27 mouse cellular contexts compared by ENCODE assay signal in the genomic region with DNA sequence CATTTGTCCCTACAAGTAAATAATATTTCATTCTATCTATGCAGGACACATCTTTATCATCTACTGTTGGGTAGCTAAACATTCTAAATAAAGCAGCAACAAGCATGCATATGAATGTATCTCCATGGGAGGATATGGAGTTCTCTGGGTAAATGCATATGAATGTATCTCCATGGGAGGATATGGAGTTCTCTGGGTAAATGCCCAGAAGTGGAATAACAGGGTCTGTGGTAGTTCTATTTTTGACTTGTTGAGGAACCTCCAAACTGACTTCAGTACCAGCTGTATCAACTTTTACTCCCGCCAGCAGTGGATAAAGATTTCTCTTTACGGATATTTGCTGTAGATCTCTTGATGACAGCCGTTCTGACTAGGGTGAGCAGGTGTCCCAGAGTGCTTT. TPM values are rescaled to one million over a fixed set of nuclear protein-coding genes. Genes with fewer than 3 reads are reported as not detected.
DNase-seq lines count a peak whose midpoint lies in the region; ATAC-seq and TF ChIP-seq lines count a peak whose summit lies in the region.
"Had no signal": no experiment of that assay in that cellular context is flagged by ENCODE, and none has a peak within 500 bp of the region (broad histone marks: within the 10 kb centered on the region; RNA-seq: fewer than 3 reads in every experiment).

No protein-coding gene starts in this region.

- H3K9me3 ChIP-seq in embryonic facial prominence, embryonic 14.5 days (ENCODE audit: control insufficient read depth, low read length) = peaks cover 7% of the 10 kb centered on the region
- H3K9me3 ChIP-seq in embryonic facial prominence, embryonic 10.5 days = peaks cover 7% of the 10 kb centered on the region
- peaks cover 5% of the 10 kb centered on the region; the same call in 1 of the 2 replicates for H3K9me3 ChIP-seq in limb, embryonic 14.5 days (ENCODE audit: control insufficient read depth, low read length)
- H3K9me3 ChIP-seq in limb, embryonic 10.5 days (replicated peaks) = no peaks in the 10 kb centered on the region

- TF ChIP-seq POLR2A in limb, embryonic 14.5 days (IDR thresholded peaks at IDR 0.05; ENCODE audit: borderline replicate concordance, extremely low read depth, insufficient read depth, insufficient read length) = no peak

- no peak overlapping the region for H3K27ac ChIP-seq in embryonic facial prominence, embryonic 14.5 days (replicated peaks; ENCODE audit: low read depth, low read length)
- no peak overlapping the region for H3K27ac ChIP-seq in embryonic facial prominence, embryonic 10.5 days (replicated peaks)
- no peak overlapping the region for H3K27ac ChIP-seq in limb, embryonic 14.5 days (replicated peaks; ENCODE audit: low read depth, low read length)
- no peak overlapping the region for H3K27ac ChIP-seq in limb, embryonic 10.5 days
- H3K27ac ChIP-seq: embryonic facial prominence, embryonic 12.5 days; embryonic facial prominence, embryonic 15.5 days; forebrain, embryonic 10.5 days; forebrain, embryonic 13.5 days; forebrain, embryonic 15.5 days had no signal

- 75% methylated on average over 3 of the region's 3 CpGs for WGBS in embryonic facial prominence, embryonic 14.5 days
- WGBS in embryonic facial prominence, embryonic 10.5 days = 86% methylated on average over 3 of the region's 3 CpGs
- WGBS in limb, embryonic 14.5 days = 82% methylated on average over 3 of the region's 3 CpGs
- WGBS in limb, embryonic 10.5 days = 90% methylated on average over 3 of the region's 3 CpGs

- DNase-seq in embryonic facial prominence, embryonic 14.5 days (ENCODE audit: low spot score) = peak; percentile 31
- DNase-seq in embryonic facial prominence, embryonic 10.5 days (ENCODE audit: low spot score) = no peak
- DNase-seq in frontal cortex, postnatal 10 days (ENCODE audit: low spot score in 2 of 2) = no peak
- peak; percentile 9 for DNase-seq in limb, embryonic 14.5 days (ENCODE audit: low spot score)
- DNase-seq in limb, embryonic 10.5 days (ENCODE audit: low spot score) = no peak
- DNase-seq: adrenal gland, adult 8-10 months; adrenal gland, postnatal 14 days; adrenal gland, postnatal 36 days; B cell, adult 2 months; cerebellum, adult 11 months; cerebellum, adult 18-20 months; cerebellum, adult 8-10 months; cerebellum, adult 9-11 months; cerebellum, postnatal 14 days; cerebellum, postnatal 36 days; embryo, embryonic 11 days had no signal

- H3K4me2 ChIP-seq in embryonic facial prominence, embryonic 14.5 days (ENCODE audit: low read depth, low read length) = no peak overlapping the region
- no peak overlapping the region for H3K4me2 ChIP-seq in limb, embryonic 14.5 days (replicated peaks; ENCODE audit: low read depth, low read length, severe bottlenecking)
- H3K4me2 ChIP-seq: embryonic facial prominence, embryonic 12.5 days; embryonic facial prominence, embryonic 15.5 days; forebrain, embryonic 13.5 days; forebrain, embryonic 15.5 days had no signal

- H3K36me3 ChIP-seq in embryonic facial prominence, embryonic 14.5 days (ENCODE audit: control insufficient read depth, insufficient read depth, low read length) = no peaks in the 10 kb centered on the region
- no peaks in the 10 kb centered on the region for H3K36me3 ChIP-seq in embryonic facial prominence, embryonic 10.5 days (replicated peaks)
- no peaks in the 10 kb centered on the region for H3K36me3 ChIP-seq in limb, embryonic 14.5 days (ENCODE audit: control insufficient read depth, insufficient read depth, low read length)
- H3K36me3 ChIP-seq in limb, embryonic 10.5 days = no peaks in the 10 kb centered on the region
- H3K36me3 ChIP-seq: embryonic facial prominence, embryonic 12.5 days; embryonic facial prominence, embryonic 15.5 days; forebrain, embryonic 10.5 days; forebrain, embryonic 15.5 days; G1E had no signal

- no peak overlapping the region for H3K4me3 ChIP-seq in embryonic facial prominence, embryonic 14.5 days (ENCODE audit: low read depth, low read length)
- H3K4me3 ChIP-seq in embryonic facial prominence, embryonic 10.5 days = no peak overlapping the region
- H3K4me3 ChIP-seq in limb, embryonic 14.5 days (replicated peaks; ENCODE audit: low read length) = no peak overlapping the region
- no peak overlapping the region for H3K4me3 ChIP-seq in limb, embryonic 10.5 days
- H3K4me3 ChIP-seq: embryonic facial prominence, embryonic 12.5 days; embryonic facial prominence, embryonic 15.5 days; erythroblast, embryonic 14.5 days; forebrain, embryonic 10.5 days; forebrain, embryonic 13.5 days; forebrain, embryonic 15.5 days had no signal

- no peak overlapping the region for H3K9ac ChIP-seq in embryonic facial prominence, embryonic 14.5 days (ENCODE audit: low read depth, low read length)
- no peak overlapping the region for H3K9ac ChIP-seq in limb, embryonic 14.5 days (ENCODE audit: low read depth, low read length, severe bottlenecking)
- H3K9ac ChIP-seq: embryonic facial prominence, embryonic 12.5 days; embryonic facial prominence, embryonic 15.5 days; forebrain, embryonic 13.5 days; forebrain, embryonic 15.5 days had no signal

- no peaks in the 10 kb centered on the region for H3K4me1 ChIP-seq in embryonic facial prominence, embryonic 14.5 days (ENCODE audit: control insufficient read depth, insufficient read depth, low read length)
- no peaks in the 10 kb centered on the region for H3K4me1 ChIP-seq in embryonic facial prominence, embryonic 10.5 days
- no peaks in the 10 kb centered on the region for H3K4me1 ChIP-seq in limb, embryonic 14.5 days (ENCODE audit: control insufficient read depth, insufficient read depth, low read length)
- no peaks in the 10 kb centered on the region for H3K4me1 ChIP-seq in limb, embryonic 10.5 days
- H3K4me1 ChIP-seq: embryonic facial prominence, embryonic 12.5 days; embryonic facial prominence, embryonic 15.5 days; forebrain, embryonic 10.5 days; forebrain, embryonic 13.5 days; forebrain, embryonic 15.5 days had no signal

- H3K27me3 ChIP-seq in embryonic facial prominence, embryonic 14.5 days (replicated peaks; ENCODE audit: control insufficient read depth, insufficient read depth, low read length) = no peaks in the 10 kb centered on the region
- H3K27me3 ChIP-seq in embryonic facial prominence, embryonic 10.5 days (replicated peaks; ENCODE audit: low read depth, poor library complexity, severe bottlenecking) = no peaks in the 10 kb centered on the region
- H3K27me3 ChIP-seq in limb, embryonic 14.5 days (ENCODE audit: control insufficient read depth, insufficient read depth, low read length) = no peaks in the 10 kb centered on the region
- H3K27me3 ChIP-seq in limb, embryonic 10.5 days (ENCODE audit: low read depth, poor library complexity, severe bottlenecking) = no peaks in the 10 kb centered on the region
- H3K27me3 ChIP-seq: embryonic facial prominence, embryonic 12.5 days; embryonic facial prominence, embryonic 15.5 days; forebrain, embryonic 13.5 days; forebrain, embryonic 15.5 days; Patski had no signal

- ATAC-seq in embryonic facial prominence, embryonic 14.5 days (ENCODE audit: low read depth) = no peak
- peak; percentile 70 for ATAC-seq in frontal cortex, adult (ENCODE audit: low TSS enrichment)
- ATAC-seq in limb, embryonic 14.5 days (ENCODE audit: low FRiP score, low read depth) = no peak
- ATAC-seq: activated CD4-positive, CD25-positive, alpha-beta regulatory T cell, adult 4 months; CD4-positive, CD25-positive, alpha-beta regulatory T cell, adult 4 months; forebrain, embryonic 13.5 days; forebrain, embryonic 15.5 days; Patski had no signal

RNA-seq across cellular contexts. Expression of a gene that starts 12.3 kb away (rescaled TPM):
- 0.07 and 0.24 TPM in 2 replicates for polyA plus RNA-seq in embryonic facial prominence, embryonic 14.5 days (2014; fragmentation: Nextera tagmentation; extraction: Ambion mirVana)
- polyA plus RNA-seq in embryonic facial prominence, embryonic 10.5 days (2016; fragmentation: Nextera tagmentation; extraction: Ambion mirVana) = not detected in 2 replicates
- 0.08 TPM in 1 of 2 replicates, not detected in the other for polyA plus RNA-seq in limb, embryonic 14.5 days (2012; rRNA removed)
- polyA plus RNA-seq in limb, embryonic 14.5 days (2014; fragmentation: Nextera tagmentation; extraction: Ambion mirVana) = not detected in 2 replicates
- polyA plus RNA-seq in limb, embryonic 10.5 days (2016; fragmentation: Nextera tagmentation; extraction: Ambion mirVana) = not detected in 2 replicates
- polyA plus RNA-seq: embryonic facial prominence, embryonic 12.5 days; erythroblast, embryonic 14.5 days; forebrain, embryonic 10.5 days; G1E had no signal

RNA-seq across cellular contexts. Expression of a gene that starts 52.4 kb away (rescaled TPM):
- 4.8 and 6.6 TPM in 2 replicates for polyA plus RNA-seq in embryonic facial prominence, embryonic 14.5 days (2014; fragmentation: Nextera tagmentation; extraction: Ambion mirVana)
- 4.2 and 4.9 TPM in 2 replicates for polyA plus RNA-seq in embryonic facial prominence, embryonic 10.5 days (2016; fragmentation: Nextera tagmentation; extraction: Ambion mirVana)
- polyA plus RNA-seq in limb, embryonic 14.5 days (2012; rRNA removed) = 29.0 and 33.6 TPM in 2 replicates
- 8.9 and 11.7 TPM in 2 replicates for polyA plus RNA-seq in limb, embryonic 14.5 days (2014; fragmentation: Nextera tagmentation; extraction: Ambion mirVana)
- polyA plus RNA-seq in limb, embryonic 10.5 days (2016; fragmentation: Nextera tagmentation; extraction: Ambion mirVana) = 5.7 and 10.2 TPM in 2 replicates
- polyA plus RNA-seq: G1E had no signal

Comparison
In these comparisons a context has a peak if more than half of its experiments do, and no peak if none do; other contexts are left out.
1. DNase-seq: peak in embryonic facial prominence, embryonic 14.5 days (single experiment) and limb, embryonic 14.5 days (single experiment); none in embryonic facial prominence, embryonic 10.5 days (single experiment), frontal cortex, postnatal 10 days (0 of 2) and limb, embryonic 10.5 days (single experiment).